Mouse (Mus musculus) midbrain, postnatal 0 days (tissue): ENCODE data around the gene Syngr1. TPM values are rescaled to one million over a fixed set of nuclear protein-coding genes. Genes with fewer than 3 reads are reported as not detected.

Source experiments
- ATAC-seq: fragments of 200-750 bp; cut with Nextera tagmentation; 2 replicates; pipeline ENCODE4 v1.8.0; 2017; ENCODE audit warnings: moderate number of reproducible peaks, mild to moderate bottlenecking, moderate TSS enrichment, moderate library complexity; ENCODE audit not compliant: low FRiP score
- DNase-seq: peaks from one replicate; pipeline ENCODE4 v3.0.0-alpha.2; 2015; ENCODE audit warnings: low spot score
- H3K27ac ChIP-seq: fragments of 300-500 bp; sonication (generic); 2 replicates; pipeline ENCODE4 v1.5.1; 2014; ENCODE audit warnings: low read depth, mild to moderate bottlenecking, low read length, mixed read lengths
- H3K27me3 ChIP-seq: fragments of 300-500 bp; sonication (generic); 2 replicates; pipeline ENCODE4 v1.6.1; 2014; ENCODE audit warnings: low read length, control low read depth, mixed read lengths; ENCODE audit not compliant: insufficient read depth
- H3K36me3 ChIP-seq: fragments of 300-500 bp; sonication (generic); 2 replicates; pipeline ENCODE4 v1.6.1; 2014; ENCODE audit warnings: low read length, control low read depth, mixed read lengths; ENCODE audit not compliant: insufficient read depth
- H3K4me1 ChIP-seq: fragments of 300-500 bp; sonication (generic); 2 replicates; pipeline ENCODE4 v1.6.1; 2014; ENCODE audit warnings: mild to moderate bottlenecking, control low read depth, antibody characterized with exemption, low read length, mixed read lengths; ENCODE audit not compliant: insufficient read depth
- H3K4me2 ChIP-seq: fragments of 300-500 bp; sonication (generic); 2 replicates; pipeline ENCODE4 v1.6.1; 2014; ENCODE audit warnings: low read depth, mild to moderate bottlenecking, low read length, mixed read lengths; ENCODE audit not compliant: poor library complexity, severe bottlenecking
- H3K4me3 ChIP-seq: fragments of 300-500 bp; sonication (generic); 2 replicates; pipeline ENCODE4 v1.5.1; 2014; ENCODE audit warnings: low read depth, mild to moderate bottlenecking, low read length, moderate library complexity
- H3K9ac ChIP-seq: fragments of 300-500 bp; sonication (generic); replicated peaks from 2 replicates; pipeline ENCODE4 v1.6.1; 2014; ENCODE audit warnings: mild to moderate bottlenecking, low read length, moderate library complexity, mixed read lengths; ENCODE audit not compliant: poor library complexity, severe bottlenecking
- H3K9me3 ChIP-seq: fragments of 300-500 bp; sonication (generic); 2 replicates; pipeline ENCODE4 v1.6.1; 2016; ENCODE audit warnings: low read length, control low read depth
- CTCF ChIP-seq: IDR thresholded peaks from 2 replicates; pipeline ENCODE4 v1.5.1; 2016; ENCODE audit warnings: antibody characterized with exemption, mild to moderate bottlenecking
- WGBS: fragments of 180-500 bp; shearing (Covaris S2); extraction: QIAGEN DNeasy Blood & Tissue Kit; methylation state at CpG from one replicate; pipeline ENCODE4 v1.1.7; 2014; 5-methylcytosine and 5-hydroxymethylcytosine counted together
- polyA plus RNA-seq: library from polyadenylated mRNA; unstranded; fragments of >200 nt; fragmentation: Nextera tagmentation; extraction: Ambion mirVana; gene quantifications from 2 replicates; pipeline ENCODE4 v1.2.1, GENCODE M21; 2015
- total RNA-seq: library from RNA; depleted of rRNA; stranded (reverse); fragments of >200 nt; gene quantifications from 2 replicates; pipeline ENCODE4 v1.2.3, GENCODE M21; 2014; rRNA removed

Gene Syngr1
- total RNA-seq (162 and 220 TPM in 2 replicates), polyA plus RNA-seq (81.5 and 88.5 TPM in 2 replicates)

- Histone ChIP-seq H3K27ac (peak within 1 kb of the TSS; percentile 77), H3K4me1 (0 out of 2 replicates have a peak, but pooled peaks cover 3% of the 10 kb centered on the region), H3K9me3 (no peaks in the 10 kb centered on the region), H3K4me2 (peak within 1 kb of the TSS; percentile 75), H3K4me3 (peak within 1 kb of the TSS; percentile 84), H3K9ac (peak within 1 kb of the TSS; percentile 88), H3K27me3 (no peaks in the 10 kb centered on the region), H3K36me3 (no peaks in the 10 kb centered on the region)
- DNase-seq (peak; percentile 78), ATAC-seq (peak; percentile 57)
- TF ChIP-seq CTCF, result peak; percentile 78
- WGBS, result under 1% methylated on average over 78 of the region's 86 CpGs
Measured at GRCm38 (mm10) chr15:80091121-80091955, at the start of gene Syngr1, which contains the start of gene Rpl3. Gene Syngr1, plus strand, starts transcription at chr15:80091334. Gene Rpl3, minus strand, starts transcription at chr15:80091868.

- Histone ChIP-seq H3K4me1 (no peaks in the 10 kb centered on the region), H3K36me3 (no peaks in the 10 kb centered on the region)
- DNase-seq, result no peak
Measured at GRCm38 (mm10) chr15:80042152-80042551, 49.0 kb upstream of the Syngr1 start.

GRCm38 (mm10) chr15:80044249-80044648 is 46.9 kb upstream of the Syngr1 start:
- H3K36me3 ChIP-seq, result no peaks in the 10 kb centered on the region
- no peaks in the 10 kb centered on the region for H3K4me1 ChIP-seq
- no peak for ATAC-seq
- H3K4me2 ChIP-seq, result no peak overlapping the region
- H3K4me3 ChIP-seq, result no peak overlapping the region
- 94% methylated on average over 10 of the region's 10 CpGs for WGBS
- DNase-seq, result no peak
- H3K27me3 ChIP-seq, result no peaks in the 10 kb centered on the region
- H3K9me3 ChIP-seq, result no peaks in the 10 kb centered on the region
- no peak for TF ChIP-seq CTCF
- H3K9ac ChIP-seq, result no peak overlapping the region
- no peak overlapping the region for H3K27ac ChIP-seq

More at GRCm38 (mm10) chr15:80042152-80042551, 49.0 kb upstream of the Syngr1 start:
- Histone ChIP-seq H3K4me2 (no peak overlapping the region), H3K27me3 (no peaks in the 10 kb centered on the region), H3K4me3 (no peak overlapping the region), H3K9me3 (no peaks in the 10 kb centered on the region), H3K27ac (no peak overlapping the region), H3K9ac (no peak overlapping the region)
- no peak for ATAC-seq
- 78% methylated on average over 4 of the region's 4 CpGs for WGBS
- TF ChIP-seq CTCF, result no peak

- H3K4me1 ChIP-seq, result no peaks in the 10 kb centered on the region
- H3K27me3 ChIP-seq, result no peaks in the 10 kb centered on the region
- H3K9ac ChIP-seq, result no peak overlapping the region
- no peak for DNase-seq
- no peak for ATAC-seq
- peak; percentile 31; the same call in 1 of the 2 replicates for TF ChIP-seq CTCF
- H3K36me3 ChIP-seq, result no peaks in the 10 kb centered on the region
- no peak overlapping the region for H3K4me3 ChIP-seq
- WGBS, result 91% methylated on average over 2 of the region's 2 CpGs
- H3K4me2 ChIP-seq, result no peak overlapping the region
- no peak overlapping the region for H3K27ac ChIP-seq
- H3K9me3 ChIP-seq, result no peaks in the 10 kb centered on the region
Measured at GRCm38 (mm10) chr15:80045749-80046148, 45.4 kb upstream of the Syngr1 start.

- H3K4me3 ChIP-seq, result no peak overlapping the region
- no peak for TF ChIP-seq CTCF
- H3K4me2 ChIP-seq, result no peak overlapping the region
- no peaks in the 10 kb centered on the region for H3K36me3 ChIP-seq
- no peaks in the 10 kb centered on the region for H3K9me3 ChIP-seq
- no peaks in the 10 kb centered on the region for H3K4me1 ChIP-seq
- 79% methylated on average over 2 of the region's 2 CpGs for WGBS
- no peak for ATAC-seq
- H3K9ac ChIP-seq, result no peak overlapping the region
- H3K27ac ChIP-seq, result no peak overlapping the region
- DNase-seq, result no peak
- no peaks in the 10 kb centered on the region for H3K27me3 ChIP-seq
Measured at GRCm38 (mm10) chr15:80047242-80047641, 43.9 kb upstream of the Syngr1 start.

GRCm38 (mm10) chr15:80047973-80048372 is 43.2 kb upstream of the Syngr1 start:
- no peaks in the 10 kb centered on the region for H3K9me3 ChIP-seq
- no peak for TF ChIP-seq CTCF

More at GRCm38 (mm10) chr15:80047973-80048372, 43.2 kb upstream of the Syngr1 start:
- Histone ChIP-seq H3K36me3 (no peaks in the 10 kb centered on the region), H3K27me3 (no peaks in the 10 kb centered on the region), H3K4me3 (no peak overlapping the region), H3K4me2 (no peak overlapping the region), H3K4me1 (no peaks in the 10 kb centered on the region), H3K27ac (no peak overlapping the region), H3K9ac (no peak overlapping the region)
- DNase-seq, result no peak
- 72% methylated on average over 5 of the region's 5 CpGs for WGBS
- no peak for ATAC-seq
